Mouse (Mus musculus) left cerebral cortex, postnatal 10 days (tissue): Measurements from ENCODE around the gene Nvl. TPM values are rescaled to one million over a fixed set of nuclear protein-coding genes. Genes with fewer than 3 reads are reported as not detected.

Experiments
- DNase-seq, 2 experiments: peaks; one replicate each; pipeline ENCODE4 v3.0.0; 2021 to 2022; ENCODE audit warnings: low spot score in 2 of 2, mixed read lengths in 1 of 2; ENCODE audit errors: extremely low spot score in 1 of 2
- intact Hi-C: fragments of 180-260 bp; cut with DNase I; formaldehyde crosslinking; loops from one replicate; pipeline ENCODE4 v1.15.1; 2025
- total RNA-seq, 2 experiments: library from RNA; stranded (reverse); gene quantifications; 2 replicates each; pipeline ENCODE4 v1.2.3; 2021

The Nvl gene
- total RNA-seq: 10 to 100 TPM; 30.4 to 30.5 TPM

DNA sequence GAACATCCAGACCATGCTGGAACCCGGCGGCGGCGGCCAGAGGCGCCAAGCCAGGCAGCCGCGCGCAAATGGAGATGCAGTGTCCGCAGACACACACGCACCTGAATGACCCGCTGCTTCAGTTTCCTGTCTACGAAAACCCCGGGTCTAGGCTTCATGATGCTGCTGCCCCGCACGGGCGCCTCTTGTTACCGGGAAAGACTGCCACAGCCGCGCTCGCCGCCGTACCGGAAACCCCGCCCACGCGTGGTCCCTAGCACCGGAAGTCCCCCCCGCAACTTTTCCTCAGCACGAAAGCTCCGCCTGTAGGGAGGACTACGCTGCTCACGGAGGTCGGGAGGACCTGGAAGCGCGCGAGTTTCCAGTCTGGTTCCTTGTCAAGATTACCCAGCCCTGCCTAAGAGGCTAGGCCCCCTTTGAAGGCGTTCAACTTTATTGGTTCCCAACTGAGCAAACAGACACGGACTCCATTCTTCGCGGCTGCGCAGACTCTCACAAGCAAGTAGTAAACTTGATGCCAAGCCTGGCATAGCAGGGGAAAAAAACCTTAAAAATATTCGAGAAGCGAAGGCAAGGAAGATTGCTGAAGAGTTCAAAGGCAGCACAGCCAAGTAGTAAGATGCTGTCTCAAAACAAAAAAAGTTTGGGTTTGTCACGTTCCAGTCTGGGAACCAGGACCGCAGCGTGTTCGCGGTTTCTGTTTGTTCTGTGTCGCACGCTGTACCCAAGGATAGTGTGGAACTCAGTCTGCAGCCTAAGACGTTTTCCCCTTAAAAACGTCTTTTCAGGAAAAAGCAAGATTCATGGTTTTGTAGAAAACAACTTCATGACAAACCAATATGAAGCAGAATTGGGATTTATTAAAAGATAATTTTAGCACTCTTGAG, at the start of gene Nvl, which contains the start of gene Cnih4:
Gene Nvl, minus strand, starts transcription at position 255 of the 887 bp plus-strand sequence.
Gene Cnih4, plus strand, starts transcription at position 744 of the 887 bp plus-strand sequence.
- intact Hi-C loops: no loop called here
- DNase-seq: peak; percentile 92 to 96

DNA sequence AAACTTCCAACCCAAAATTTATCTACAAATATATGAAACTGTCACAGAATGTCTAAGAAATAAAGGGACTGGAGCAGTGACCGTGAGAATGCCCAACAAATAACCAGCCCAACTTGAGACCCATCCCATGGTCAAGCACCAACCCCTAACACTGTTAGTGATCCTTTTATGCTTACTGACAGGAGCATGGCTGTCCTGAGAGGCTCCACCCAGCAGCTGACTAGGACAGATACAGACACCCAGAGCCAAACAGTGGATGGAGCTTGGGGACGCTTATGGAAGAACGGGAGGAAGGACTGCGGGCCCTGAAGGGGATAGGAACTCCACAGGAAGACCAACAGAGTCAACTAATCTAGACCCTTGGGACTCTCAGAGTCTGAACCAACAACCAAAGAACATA, 44.9 kb upstream of the Nvl start:
- DNase-seq: no peak
- intact Hi-C loops: no loop called here

DNA sequence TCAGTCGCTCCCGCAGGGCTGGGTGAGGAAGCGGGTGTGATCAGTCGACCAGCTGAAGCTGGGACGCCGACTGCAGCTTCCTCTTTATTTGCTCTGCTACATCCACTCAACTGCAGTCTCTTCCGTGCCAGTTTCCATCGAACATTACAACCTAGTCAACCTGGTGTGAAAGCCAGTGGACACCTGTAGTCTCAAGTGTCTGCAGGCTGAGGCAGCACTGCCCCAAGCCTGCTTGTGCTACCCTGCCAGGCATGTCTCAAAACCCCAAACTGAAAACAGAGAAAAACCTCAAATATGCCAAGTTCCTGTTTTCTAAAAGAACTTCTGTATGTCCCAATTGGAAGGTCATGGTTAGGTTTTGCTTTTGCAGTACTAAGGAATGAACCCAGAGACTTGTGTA, 26.2 kb upstream of the Nvl start:
- intact Hi-C loops: no loop called here
- no peak for DNase-seq

DNA sequence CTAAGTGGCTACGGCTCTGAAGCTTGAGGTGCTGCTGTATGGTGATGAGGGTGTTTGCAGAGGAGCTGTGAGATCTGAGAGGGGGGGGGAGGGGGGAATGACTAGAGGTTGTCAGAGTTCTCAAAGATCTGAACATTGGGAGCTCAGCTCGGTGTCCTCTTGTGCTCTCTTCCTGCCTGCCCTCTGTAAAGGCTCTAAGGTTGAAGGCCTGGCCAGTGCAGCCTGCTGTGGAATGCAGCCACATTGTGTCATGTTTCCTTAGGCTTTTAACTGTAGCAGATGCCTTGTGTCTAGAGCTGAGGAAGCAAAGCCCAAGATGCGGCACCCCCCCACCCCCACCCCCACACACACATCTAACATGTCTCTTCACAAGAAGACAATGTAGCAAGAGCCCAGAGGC, 24.4 kb upstream of the Nvl start:
- DNase-seq: no peak
- intact Hi-C loops: no loop called here

DNA sequence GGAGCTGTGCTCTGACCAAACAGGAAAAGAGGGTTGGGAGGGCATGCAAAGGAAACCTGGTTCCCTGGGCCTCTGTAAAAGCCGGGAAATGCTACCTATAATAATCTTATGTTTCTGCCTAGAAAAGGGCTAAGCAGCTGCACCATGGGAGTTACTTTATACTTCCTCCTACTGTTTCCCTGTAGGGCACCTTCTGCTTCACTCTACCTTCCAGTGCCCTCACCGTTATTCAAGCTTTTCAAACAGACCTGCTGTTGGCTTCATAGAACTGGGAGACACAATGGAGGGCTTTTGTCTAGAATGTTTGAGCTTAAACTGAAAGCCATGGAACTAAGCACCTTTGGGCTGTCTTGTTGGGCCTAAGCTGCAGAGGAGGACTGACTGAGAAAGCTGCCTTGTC, 23.8 kb upstream of the Nvl start:
- intact Hi-C loops: no loop called here
- no peak for DNase-seq

DNA sequence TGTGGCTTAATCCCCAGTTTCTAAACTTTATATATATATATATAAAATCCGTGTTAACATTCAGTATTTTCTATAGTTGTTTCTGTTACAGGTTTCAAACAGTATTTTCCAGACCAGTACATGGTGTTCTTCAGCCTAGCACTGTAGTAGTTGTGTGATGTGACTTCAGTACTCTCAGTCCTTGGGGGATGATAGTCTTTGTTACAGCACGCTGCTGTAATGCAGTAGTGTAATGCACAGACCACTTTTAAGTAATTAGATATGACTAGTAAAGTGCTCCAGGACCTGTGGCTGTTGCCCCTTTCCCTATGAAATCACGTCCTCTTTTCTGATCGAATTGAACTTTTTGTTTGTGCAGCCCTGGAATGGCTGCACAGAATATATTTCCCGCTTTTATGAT, 7.5 kb upstream of the Nvl start:
- no peak for DNase-seq
- intact Hi-C loops: no loop called here

DNA sequence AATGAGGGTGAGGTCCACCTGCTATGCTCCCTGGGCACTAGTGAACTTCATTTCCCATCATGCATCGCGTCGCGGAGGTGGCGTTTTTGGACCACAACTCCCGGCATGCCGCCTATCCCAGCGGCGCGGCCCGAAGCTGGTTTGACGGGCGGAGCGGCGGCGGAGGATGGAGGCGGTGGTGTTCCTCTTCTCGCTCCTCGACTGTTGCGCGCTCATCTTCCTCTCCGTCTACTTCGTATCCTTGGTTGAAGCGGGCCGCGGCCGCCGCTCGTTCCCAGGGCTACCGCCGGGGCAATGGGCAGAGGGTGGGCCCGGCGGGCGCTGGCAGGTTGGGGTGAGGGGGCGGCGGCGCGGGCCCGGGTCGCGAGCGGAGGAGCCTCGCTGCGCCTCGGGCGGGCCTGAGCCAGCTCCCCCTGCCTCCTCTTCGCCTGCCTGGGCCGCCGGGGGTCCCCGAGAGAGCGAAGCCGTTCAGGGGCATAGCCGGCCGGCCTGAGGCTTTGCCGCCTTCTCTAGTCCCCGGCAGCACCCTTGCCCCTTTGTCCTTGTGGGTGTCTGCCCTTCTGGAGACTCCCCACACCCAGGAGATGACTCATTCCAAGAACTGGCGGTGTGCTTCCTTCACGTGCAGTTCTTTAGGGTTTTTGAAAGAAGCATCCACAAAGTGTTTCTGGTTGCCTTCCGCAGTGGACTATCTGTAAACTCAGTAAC, 7.0 kb upstream of the Nvl start:
- intact Hi-C loops: no loop called here
- DNase-seq: peak; percentile 90 to 94

DNA sequence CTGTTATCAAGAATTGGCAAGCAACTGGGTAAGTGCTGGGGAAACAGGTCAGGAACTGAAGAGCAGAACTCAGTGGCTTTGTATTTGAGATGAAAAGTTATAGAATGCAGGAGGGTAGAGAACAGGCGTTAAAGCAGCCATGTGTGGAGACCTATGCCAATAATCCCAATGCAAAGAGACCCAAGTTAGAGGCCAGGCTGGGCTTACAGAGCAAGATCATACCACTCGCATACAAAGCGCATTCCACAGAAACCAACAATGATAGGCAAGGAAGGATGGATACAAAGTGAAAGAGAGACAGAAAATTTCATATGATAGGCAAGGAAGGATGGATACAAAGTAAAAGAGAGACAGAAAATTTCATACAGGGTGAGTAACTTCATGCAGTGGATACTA, 6.4 kb upstream of the Nvl start:
- intact Hi-C loops: no loop called here

DNA sequence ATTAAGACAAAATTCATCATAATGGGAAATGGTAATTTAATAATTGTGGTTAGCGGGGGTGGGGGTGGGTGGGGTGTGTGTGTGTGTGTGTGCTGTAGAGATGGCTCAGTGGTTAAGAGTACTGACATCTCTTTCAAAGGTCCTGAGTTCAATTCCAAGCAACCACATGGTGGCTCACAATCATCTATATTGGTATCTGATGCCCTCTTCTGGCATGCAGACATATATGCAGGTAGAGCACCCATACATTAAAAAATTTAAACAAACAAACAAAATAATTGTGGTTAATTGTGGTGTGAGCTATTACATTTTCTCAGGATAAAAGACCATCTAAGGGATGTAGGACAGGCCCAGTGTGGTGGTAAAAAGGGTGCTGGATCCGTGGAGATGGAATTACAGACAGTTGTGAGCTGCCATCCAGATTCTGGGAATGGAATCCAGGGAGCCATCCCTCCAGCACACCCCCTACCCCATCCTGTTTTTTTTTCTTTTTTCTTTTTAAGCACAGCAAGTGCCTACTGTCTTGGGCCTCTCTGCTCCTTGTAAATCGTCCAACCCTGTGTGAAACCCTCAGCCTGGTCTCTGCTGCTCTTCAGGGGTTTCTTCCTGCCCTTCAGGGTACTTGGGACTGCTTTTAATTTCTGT, 5.5 kb upstream of the Nvl start:
- intact Hi-C loops: no loop called here
- no peak for DNase-seq

More for the DNA sequence above, 6.4 kb upstream of the Nvl start:
- no peak for DNase-seq

DNA sequence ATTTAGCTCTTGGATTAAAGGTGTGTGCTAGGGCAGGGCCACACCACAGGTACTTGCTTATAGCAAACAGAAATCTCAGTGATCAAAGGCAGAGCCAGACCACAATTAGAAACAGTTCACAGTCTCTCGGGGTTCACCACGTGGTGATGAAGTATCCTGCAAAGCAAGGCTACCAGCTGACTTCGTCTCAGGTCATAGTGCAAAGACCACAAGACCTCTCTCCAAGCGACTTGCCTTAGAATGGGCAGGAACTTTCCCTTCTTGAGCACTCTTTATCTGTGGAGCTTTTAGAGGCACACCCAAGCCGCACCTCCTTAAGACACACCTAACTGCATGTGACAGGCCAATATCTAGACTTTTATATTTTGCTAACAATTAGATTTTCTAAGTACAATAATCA, 4.5 kb upstream of the Nvl start:
- intact Hi-C loops: no loop called here

DNA sequence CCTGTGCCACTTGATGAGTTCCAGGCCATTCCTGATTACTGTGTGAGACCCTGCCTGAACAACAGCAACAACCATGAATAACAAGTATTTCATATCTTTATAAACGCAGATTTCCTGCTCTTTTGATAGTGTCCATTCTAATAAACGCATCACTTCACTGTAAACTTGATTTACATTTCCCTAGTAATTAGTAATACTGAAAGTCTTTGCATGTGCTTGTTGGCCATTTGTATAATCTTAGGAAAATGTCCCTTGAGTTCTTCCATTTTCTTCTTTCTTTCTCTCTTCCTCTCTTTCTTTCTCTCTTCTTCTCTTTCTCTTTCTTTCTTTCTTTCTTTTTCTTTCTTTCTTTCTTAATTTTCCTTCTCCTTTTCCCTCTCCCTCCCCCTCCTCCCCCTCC, 2.2 kb upstream of the Nvl start:
- intact Hi-C loops: no loop called here
- DNase-seq: no peak

More for the DNA sequence above, 4.5 kb upstream of the Nvl start:
- no peak for DNase-seq

DNA sequence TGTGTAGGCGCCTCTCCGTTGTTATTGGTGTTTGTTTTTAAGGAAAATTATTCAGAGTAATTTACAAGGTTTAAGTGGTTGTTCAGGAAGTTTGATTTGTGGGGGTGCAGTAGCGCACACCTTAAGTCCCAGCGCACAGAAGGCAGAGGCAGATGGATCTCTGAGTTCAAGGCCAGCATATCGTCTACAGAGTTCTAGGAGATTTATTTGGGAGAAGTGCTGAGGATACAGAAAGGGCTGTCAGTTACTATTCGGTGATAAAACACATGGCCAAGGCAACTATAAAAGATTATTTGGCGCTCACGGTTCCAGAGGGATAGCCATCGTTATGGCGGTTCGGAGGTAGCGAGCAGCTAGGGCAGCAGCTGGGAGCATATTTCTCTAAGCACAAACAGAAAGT, 962 bp upstream of the Nvl start:
- DNase-seq: no peak
- intact Hi-C loops: no loop called here

DNA sequence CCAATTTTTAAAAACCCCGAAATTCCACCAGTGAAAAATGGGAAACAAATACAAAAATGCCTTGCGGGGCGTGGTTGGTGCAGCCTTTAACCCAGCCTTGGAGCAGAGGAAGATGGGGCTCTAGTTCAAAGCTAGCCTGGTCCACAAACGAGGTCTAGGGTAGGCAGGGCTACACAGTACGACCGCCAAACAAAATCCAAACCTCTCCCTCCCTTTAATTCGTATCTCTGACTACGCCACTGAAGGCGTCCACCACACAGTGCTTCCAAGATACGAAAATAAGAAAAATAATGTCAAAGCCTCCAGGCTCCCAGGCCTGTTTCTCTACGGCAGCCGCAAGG, 425 bp downstream of the Nvl start:
- intact Hi-C loops: no loop called here
- no peak for DNase-seq

DNA sequence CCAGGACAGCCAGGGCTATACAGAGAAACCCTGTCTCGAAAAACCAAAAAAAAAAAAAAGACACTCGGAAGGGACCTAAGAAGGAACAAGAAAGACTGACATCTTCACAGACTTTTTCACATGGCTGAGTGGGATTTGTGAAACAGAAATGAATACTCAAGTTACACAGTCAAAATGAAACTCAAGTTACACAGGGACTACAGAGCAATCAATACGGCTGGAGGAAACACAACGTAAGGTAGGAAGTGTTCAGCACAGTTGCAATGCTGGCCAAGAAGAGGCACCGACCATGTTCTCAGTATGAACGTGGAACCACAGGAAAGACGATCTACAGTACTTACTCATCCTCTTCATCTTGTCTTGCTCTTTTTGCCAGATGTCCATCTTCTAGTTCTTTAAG, 5.3 kb downstream of the Nvl start:
- intact Hi-C loops: loop anchor here (10.0 kb wide), 1 partner anchor 274 kb away; no protein-coding TSS in a partner anchor
- no peak for DNase-seq

DNA sequence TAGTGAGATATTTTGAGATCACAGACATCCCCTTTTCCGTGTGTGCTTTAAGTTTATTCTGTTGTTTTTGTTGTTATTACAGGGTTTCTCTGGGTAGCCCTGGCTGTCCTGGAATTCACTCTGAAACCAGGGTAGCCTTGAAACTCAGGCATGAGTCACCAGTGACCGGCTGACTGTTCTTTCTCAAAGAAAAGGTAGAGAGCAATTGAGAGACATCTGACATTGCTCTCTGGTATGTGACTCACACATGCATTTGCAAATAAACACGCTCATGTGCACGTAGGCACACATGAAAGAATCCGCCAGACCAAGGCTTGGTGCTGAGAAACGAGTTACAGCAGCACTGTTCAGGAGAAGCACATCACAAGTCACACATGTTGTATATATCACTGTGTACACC, 12.1 kb downstream of the Nvl start:
- no peak for DNase-seq
- intact Hi-C loops: loop anchor here (5.0 to 10.0 kb wide), 2 partner anchors 45 to 267 kb away; no protein-coding TSS in a partner anchor

DNA sequence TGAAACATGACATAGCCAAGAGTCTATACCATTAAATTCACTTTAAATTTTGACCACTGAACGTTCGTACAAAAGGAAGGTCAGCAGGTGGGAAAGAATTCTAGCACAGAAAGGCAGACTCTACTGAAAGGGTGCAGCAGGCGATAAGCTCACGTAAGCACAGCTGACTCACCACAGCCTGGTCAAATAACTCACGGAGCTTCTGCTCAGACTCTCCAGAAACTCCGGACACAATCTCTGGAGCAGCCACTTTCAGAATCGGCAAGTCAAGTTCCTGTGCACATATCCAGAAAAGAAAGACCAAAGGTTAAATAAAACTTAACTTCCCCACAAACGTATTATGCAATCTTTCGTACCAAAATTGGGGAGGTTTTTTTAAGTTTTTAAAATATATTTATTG, 17.2 kb downstream of the Nvl start:
- intact Hi-C loops: loop anchor here (5.0 kb wide), 1 partner anchor 71 kb away; no protein-coding TSS in a partner anchor
- DNase-seq: no peak

DNA sequence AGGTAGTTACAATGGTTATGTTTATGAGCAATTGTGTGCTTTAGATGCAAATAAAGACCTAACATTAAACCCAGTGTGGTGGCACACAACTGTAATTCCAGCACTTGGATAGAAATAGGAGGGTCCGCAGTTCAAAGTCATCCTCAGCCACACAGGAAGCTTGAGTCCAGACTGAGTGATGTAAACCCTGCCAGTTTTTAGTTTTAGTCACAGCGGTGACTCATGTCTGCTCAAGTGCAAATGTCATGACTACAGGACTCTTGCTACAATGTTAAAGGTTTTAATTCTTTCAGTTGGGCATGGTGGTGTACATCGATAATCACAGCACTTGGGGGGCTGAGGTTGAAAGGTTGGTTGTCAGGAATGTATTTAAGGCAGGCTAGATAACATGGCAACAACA, 18.1 kb downstream of the Nvl start:
- intact Hi-C loops: loop anchor here (5.0 kb wide), 1 partner anchor 71 kb away; no protein-coding TSS in a partner anchor
- no peak for DNase-seq

DNA sequence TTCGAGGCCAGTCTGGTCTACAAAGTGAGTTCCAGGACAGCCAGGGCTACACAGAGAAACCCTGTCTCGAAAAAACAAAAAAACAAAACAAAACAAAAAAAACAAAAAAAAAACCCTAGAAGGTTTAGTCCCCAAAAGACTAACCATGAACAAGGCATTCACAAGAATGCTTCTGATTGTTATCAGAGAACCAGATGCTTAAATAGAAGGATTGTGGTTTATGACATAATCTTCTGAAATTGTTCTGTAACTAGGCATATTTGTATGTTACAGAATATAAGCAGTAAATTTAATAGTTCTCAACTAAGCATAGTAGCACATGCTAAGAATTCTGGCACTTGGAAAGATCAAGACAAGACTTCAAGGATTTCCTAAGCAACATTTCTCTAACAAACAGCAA, 19.9 kb downstream of the Nvl start:
- no peak for DNase-seq
- intact Hi-C loops: no loop called here

DNA sequence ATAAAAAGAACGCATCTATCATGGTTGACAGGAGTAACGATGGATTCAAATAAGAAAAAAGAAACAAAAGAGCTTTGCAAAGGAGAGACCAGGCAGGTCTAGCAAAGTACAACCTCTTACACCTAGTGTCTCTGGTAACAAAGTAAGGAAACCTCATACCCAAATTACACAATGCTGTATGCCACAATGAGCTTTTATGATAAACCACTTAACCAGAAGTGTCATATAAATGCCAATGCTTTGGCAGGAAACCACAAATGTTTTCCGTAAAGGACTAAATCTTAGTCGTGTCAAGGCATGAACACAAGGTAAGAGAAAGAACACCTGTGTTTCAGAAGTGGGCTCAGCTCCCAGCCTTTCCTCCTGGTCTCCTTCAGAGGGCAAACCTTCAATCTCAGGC, 26.9 kb downstream of the Nvl start:
- no peak for DNase-seq
- intact Hi-C loops: no loop called here

DNA sequence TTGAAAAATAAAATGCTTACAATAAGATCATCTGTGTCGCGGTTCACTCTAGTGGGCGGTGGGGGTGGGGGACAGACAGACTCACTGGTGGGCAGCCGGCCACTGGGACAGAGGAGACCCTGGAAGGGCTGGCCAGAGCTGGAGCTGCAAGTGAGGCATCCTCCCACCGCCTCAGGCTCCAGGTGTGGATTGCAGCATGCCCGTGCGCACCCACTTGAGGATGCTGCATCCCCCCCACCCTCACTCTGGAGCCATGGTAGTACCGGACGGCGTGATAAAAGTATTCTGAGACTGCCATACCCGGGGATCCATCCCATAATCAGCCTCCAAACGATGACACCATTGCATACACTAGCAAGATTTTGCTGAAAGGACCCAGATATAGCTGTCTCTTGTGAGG, 54.0 kb downstream of the Nvl start:
- intact Hi-C loops: no loop called here
- peak in 1 of 2 experiments; percentile 29 for DNase-seq
